Mouse (Mus musculus): ENCODE measurements around the gene Gm20903.
"Not testable (repeated sequence)": the region's sequence is repeated elsewhere in the genome, so short reads cannot be mapped to it uniquely, and the experiment has no call there.

Gene Gm20903

GRCm38 (mm10) chrY:73669015-73669414, at the start of gene Gm20903:
Gm20903 (plus strand) TSS chrY:73669315.
- not testable (repeated sequence) for DNase-seq (ENCODE audit: low spot score in 2 of 2)
